Mouse (Mus musculus) megakaryocyte-erythroid progenitor cell, adult 5 weeks (primary cell): Measurements from ENCODE around the gene Gm45140. TPM values are rescaled to one million over a fixed set of nuclear protein-coding genes. Genes with fewer than 3 reads are reported as not detected.

ENCODE experiments used
- polyA plus RNA-seq: library from polyadenylated mRNA; stranded (reverse); fragments of >175 nt; gene quantifications from 2 replicates; pipeline ENCODE4 v1.2.3, GENCODE M21; 2012

Gene Gm45140
- 16.2 and 25.7 TPM in 2 replicates for polyA plus RNA-seq

DNA sequence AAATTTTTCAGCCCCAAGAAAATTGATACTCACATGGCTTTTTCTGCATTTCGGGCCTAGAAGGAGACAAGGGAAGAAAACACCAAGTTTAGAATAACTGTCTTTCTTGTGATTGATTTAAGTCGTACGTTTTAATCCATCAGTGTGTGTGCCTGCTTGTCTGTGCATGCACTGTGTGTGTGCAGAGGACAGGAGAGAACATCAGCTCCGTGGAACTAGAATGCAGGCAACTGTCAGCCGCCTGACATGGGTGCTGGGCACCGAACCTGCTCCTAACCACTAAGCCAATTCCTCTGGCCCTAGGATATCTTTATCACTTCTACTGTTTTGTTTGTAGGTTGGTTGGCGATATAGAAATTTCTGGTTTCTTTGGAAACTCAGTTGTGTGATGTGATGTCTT, at the start of gene Gm45140:
Gm45140 (minus strand) TSS at position 101 of the 400 bp plus-strand sequence.

DNA sequence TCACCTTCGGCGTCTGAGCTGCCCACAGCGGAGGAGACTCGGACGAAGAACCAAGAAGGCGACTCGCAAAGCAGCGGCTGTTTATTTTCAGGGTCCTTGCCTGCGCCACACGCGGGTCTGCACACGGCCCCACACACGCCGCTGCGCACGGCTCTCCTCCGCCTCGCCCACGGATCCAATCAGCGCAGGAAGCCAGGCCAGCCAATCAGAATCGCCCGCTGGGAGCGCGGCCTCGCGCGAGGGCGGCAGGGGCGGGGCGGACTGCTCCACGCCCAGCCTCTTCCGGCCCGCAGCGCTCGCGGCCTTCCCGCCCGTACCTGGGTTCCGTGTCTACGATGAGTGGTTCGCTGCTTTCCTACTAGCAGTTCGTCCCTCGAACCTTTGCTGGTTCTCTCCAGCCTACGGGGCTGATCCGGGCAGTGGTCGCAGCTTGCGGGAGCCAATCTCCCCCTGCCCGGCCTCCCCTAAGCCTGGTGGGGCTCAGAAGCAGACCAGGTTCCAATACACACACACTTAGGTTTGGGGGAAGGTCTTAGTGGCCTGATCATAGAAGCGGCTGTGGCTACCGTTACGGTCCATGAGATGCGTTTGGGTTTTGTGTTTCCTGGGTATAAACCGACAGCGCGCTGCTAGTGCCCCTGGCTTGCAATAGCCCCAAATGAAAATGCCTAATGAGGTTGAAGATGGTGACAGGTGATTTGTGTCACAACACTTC, 15.5 kb upstream of the Gm45140 start, which contains the start of gene Cnbp:
Cnbp (minus strand) TSS at position 207 of the 715 bp plus-strand sequence.

DNA sequence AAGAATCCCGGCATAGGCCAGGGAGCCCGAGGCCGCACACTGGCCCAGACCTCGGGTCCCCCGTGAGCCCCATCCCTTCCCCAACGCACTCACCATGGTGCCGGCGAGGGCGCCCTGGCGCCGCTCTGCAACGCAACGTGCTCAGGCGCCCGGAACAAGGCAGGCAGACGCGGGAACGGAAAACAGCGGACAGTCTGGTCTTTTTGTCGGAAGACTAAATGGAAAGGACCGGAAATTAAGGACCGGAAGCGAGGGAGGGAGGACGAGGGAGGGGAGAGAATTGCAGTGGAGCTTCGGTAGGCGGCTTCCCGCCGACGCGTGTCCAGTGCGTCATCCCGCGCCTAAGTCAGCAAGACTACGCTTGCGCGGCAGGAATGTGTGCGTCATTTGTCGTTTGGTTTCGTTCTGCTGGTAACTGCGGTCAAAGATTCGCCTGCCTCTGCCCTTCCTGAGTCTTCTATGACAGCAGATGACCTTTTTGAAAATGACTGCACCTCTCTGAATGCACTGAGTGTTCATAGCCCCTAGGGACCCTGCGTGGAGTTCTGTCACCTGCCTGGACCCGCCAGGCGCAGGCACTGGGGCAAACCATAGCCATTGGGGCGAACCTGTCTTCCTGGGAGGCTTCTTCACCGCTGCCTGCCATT, 3.1 kb upstream of the Gm45140 start, which contains the start of gene Isy1:
Isy1 (minus strand) TSS at position 248 of the 647 bp plus-strand sequence.

DNA sequence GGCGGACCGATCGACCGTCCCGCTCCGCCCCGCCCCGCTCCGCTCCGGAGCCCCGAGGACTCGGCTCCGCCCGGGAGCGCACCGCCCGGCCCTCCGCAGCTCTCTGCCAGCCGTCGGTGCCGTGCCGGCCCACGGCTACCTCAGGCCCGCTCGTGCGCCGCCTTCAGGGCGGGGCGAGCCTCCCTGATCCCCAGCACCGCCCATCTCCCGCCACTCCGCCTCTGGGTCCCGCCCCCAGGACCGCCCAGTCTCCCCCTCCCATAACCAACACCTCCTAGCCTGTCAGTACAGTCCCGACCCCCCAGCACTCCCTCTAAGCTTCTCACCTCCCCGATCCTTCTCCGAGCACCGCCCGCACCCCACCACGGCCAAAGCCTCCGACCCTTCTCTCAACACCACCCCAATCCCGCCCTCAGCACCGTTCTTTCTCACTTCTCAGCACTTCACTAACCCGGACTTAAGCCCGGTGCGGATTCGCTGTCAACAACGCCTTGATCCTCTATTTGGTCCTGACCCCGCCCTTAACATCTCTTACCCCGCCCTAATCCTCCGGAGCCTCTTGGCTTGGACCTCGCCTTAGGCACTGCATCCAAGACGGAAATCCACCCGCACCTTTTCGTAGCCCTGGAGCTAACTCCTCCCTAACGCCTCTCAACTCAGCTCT, 23.8 kb downstream of the Gm45140 start, which contains the start of gene Rab43:
Rab43 (minus strand) TSS at position 490 of the 664 bp plus-strand sequence.

DNA sequence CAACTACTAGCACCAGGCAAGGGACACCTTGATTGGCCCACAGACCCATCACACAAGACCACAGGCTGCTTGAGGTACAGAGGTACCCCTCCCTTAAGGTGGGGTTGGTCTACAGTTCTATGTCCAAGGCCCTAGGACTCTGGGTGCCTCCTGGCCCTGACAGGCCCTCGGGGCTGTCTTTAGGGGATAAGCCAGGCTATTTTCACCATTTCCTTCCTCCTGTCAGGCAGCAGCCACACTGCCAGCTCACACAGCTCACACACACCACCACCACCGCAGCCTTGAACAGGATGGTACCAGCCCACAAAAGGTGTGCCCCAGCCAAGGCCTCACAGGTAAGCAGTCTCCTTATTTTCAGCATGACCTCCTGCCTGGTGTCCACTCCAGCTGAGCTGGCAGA, 57.8 kb downstream of the Gm45140 start, which contains the start of gene Gp9:
Gp9 (plus strand) TSS at position 231 of the 400 bp plus-strand sequence.

Other genes with a start within 250 kb of the Gm45140 start
- 0.04 and 0.09 TPM in 2 replicates for gene Prokr1, start 245.1 kb downstream of the Gm45140 start, polyA plus RNA-seq
- gene Aplf, start 163.6 kb downstream of the Gm45140 start, polyA plus RNA-seq = 5.1 and 5.4 TPM in 2 replicates
- 1.5 and 5.1 TPM in 2 replicates for gene Efcc1, start 104.9 kb downstream of the Gm45140 start, polyA plus RNA-seq
- gene Gp9, start 57.7 kb downstream of the Gm45140 start, polyA plus RNA-seq = 17.3 and 21.1 TPM in 2 replicates
- gene Rab43, start 23.6 kb downstream of the Gm45140 start, polyA plus RNA-seq = 60.5 and 71.2 TPM in 2 replicates
- 66.0 and 75.3 TPM in 2 replicates for gene Isy1, start 3.0 kb upstream of the Gm45140 start, polyA plus RNA-seq
- gene Cnbp, start 15.3 kb upstream of the Gm45140 start, polyA plus RNA-seq = 103 and 130 TPM in 2 replicates
- gene Copg1, start 52.0 kb upstream of the Gm45140 start, polyA plus RNA-seq = 31.0 and 33.0 TPM in 2 replicates
- gene Hmces, start 78.1 kb upstream of the Gm45140 start, polyA plus RNA-seq = 22.9 and 27.6 TPM in 2 replicates
- 163 and 296 TPM in 2 replicates for gene H1fx, start 145.8 kb upstream of the Gm45140 start, polyA plus RNA-seq
- gene Rab7, start 209.5 kb upstream of the Gm45140 start, polyA plus RNA-seq = 105 and 106 TPM in 2 replicates
- 81.3 and 91.4 TPM in 2 replicates for gene Rpn1, start 248.7 kb upstream of the Gm45140 start, polyA plus RNA-seq